Mouse (Mus musculus) megakaryocyte-erythroid progenitor cell, adult 5-6 weeks (primary cell): Measurements from ENCODE around the gene Zfp282. TPM values are rescaled to one million over a fixed set of nuclear protein-coding genes. Genes with fewer than 3 reads are reported as not detected.

ENCODE experiments used
- ATAC-seq: replicated peaks from 2 replicates; pipeline ENCODE4 v1.8.0; 2016; ENCODE audit warnings: mild to moderate bottlenecking, inconsistent platforms; ENCODE audit not compliant: severe bottlenecking, poor library complexity, low FRiP score, low TSS enrichment
- total RNA-seq, 2 experiments: library from RNA; stranded (forward) in 1 of 2; stranded (reverse) in 1 of 2; fragments of 200-1000, 215-1000 nt in 1 of 2; fragments of >200 nt in 1 of 2; fragmentation: Nextera tagmentation in 1 of 2; gene quantifications; 2 replicates each; pipeline ENCODE4 v1.2.3; 2014 to 2017

The Zfp282 gene
- total RNA-seq, 2 experiments from 2014 or later, result 10.0 to 10.7 TPM

GRCm38 (mm10) chr6:47880166-47880565 is 3.2 kb downstream of the Zfp282 start:
- no peak for ATAC-seq

GRCm38 (mm10) chr6:47888812-47889383 is 11.9 kb downstream of the Zfp282 start:
- no peak for ATAC-seq

GRCm38 (mm10) chr6:47899416-47899815 is 22.4 kb downstream of the Zfp282 start:
- ATAC-seq, result no peak

GRCm38 (mm10) chr6:47903587-47903986 is 26.6 kb downstream of the Zfp282 start:
- no peak for ATAC-seq

- no peak for ATAC-seq
Observed at GRCm38 (mm10) chr6:47904361-47904760, 27.4 kb downstream of the Zfp282 start.

GRCm38 (mm10) chr6:47904917-47905695 is 28.1 kb downstream of the Zfp282 start:
- no peak for ATAC-seq

- no peak for ATAC-seq
Observed at GRCm38 (mm10) chr6:47906326-47906725, 29.3 kb downstream of the Zfp282 start.

GRCm38 (mm10) chr6:47909007-47909406 is 32.0 kb downstream of the Zfp282 start:
- no peak for ATAC-seq

- ATAC-seq, result no peak
Observed at GRCm38 (mm10) chr6:47911650-47912049, 34.6 kb downstream of the Zfp282 start.

- ATAC-seq, result no peak
Observed at GRCm38 (mm10) chr6:47912991-47913390, 36.0 kb downstream of the Zfp282 start.

GRCm38 (mm10) chr6:47917051-47917450 is 40.0 kb downstream of the Zfp282 start:
- ATAC-seq, result no peak

- no peak for ATAC-seq
Observed at GRCm38 (mm10) chr6:47918768-47919274, 41.8 kb downstream of the Zfp282 start.

GRCm38 (mm10) chr6:47919646-47920446 is 42.8 kb downstream of the Zfp282 start:
- ATAC-seq, result no peak

GRCm38 (mm10) chr6:47920447-47921340 is 43.7 kb downstream of the Zfp282 start, which contains the start of gene Zfp212:
Gene Zfp212, plus strand, starts transcription at chr6:47920476.
- ATAC-seq, result peak; percentile 95

GRCm38 (mm10) chr6:47942461-47942860 is 65.5 kb downstream of the Zfp282 start:
- peak; percentile 52 for ATAC-seq

- peak; percentile 94 for ATAC-seq
Observed at GRCm38 (mm10) chr6:47943021-47943691, 66.2 kb downstream of the Zfp282 start.

- no peak for ATAC-seq
Observed at GRCm38 (mm10) chr6:47943721-47944120, 66.7 kb downstream of the Zfp282 start.

- ATAC-seq, result no peak
Observed at GRCm38 (mm10) chr6:47947388-47947787, 70.4 kb downstream of the Zfp282 start.
